Mouse (Mus musculus) cerebellum, adult 8-10 months (tissue): ENCODE data around the gene Arl14.

Source experiments
- DNase-seq: peaks from one replicate; pipeline ENCODE4 v3.0.0; 2022

Arl14 gene

DNA sequence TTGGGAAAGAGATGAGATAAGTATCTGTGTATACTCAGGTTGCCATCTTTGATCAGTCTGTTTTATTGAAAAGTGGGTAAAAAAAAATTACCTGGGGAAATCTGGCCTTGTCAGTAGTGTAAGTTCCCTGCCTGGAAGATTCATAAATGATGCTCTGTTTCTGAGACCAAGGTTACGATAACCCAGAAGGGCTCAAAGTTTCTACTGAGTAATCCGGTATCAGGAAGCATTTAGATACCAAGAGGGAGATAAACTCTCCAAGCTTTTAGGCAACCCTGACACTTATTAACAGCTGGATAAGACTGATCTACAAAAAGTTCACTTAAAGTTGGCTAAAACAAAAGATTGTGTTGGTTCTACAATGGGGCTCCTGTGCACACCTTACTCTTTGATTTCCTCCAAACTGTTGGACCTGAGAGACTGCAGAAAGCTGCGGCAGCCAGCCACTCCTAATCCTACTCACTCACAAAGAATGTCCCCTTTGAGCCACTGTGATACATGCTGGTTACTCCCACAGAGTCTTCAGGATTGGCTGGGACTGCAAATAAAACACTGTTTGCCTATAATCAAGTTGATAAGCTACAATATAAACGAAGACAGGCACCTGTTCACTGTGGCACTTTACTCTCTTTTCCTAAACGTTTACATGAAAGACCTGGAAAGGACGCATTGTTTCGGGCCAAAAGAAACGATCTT, at the start of gene Arl14:
TSS of gene Arl14 (plus strand) at position 614 of the 696 bp plus-strand sequence.
- DNase-seq, result no peak

DNA sequence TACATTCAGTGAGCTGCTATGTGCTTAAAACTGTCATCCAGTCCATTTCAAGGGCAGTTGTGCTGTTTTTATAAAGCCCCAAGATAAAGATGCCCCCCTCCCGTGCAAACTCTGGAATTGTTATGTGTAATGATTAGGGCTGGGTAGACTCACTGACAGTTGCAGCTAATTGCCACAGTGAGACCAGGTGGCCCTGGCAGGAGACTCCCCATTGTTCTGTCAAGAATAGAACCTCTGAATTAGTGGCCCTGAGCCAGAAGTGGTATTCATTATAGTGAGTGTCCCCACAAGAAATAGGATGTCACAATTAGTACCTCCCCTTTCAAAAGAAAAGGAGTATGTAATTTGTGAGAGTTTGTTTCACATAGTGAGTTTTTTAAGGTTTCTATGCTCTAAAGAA, 47.0 kb upstream of the Arl14 start:
- no peak for DNase-seq

DNA sequence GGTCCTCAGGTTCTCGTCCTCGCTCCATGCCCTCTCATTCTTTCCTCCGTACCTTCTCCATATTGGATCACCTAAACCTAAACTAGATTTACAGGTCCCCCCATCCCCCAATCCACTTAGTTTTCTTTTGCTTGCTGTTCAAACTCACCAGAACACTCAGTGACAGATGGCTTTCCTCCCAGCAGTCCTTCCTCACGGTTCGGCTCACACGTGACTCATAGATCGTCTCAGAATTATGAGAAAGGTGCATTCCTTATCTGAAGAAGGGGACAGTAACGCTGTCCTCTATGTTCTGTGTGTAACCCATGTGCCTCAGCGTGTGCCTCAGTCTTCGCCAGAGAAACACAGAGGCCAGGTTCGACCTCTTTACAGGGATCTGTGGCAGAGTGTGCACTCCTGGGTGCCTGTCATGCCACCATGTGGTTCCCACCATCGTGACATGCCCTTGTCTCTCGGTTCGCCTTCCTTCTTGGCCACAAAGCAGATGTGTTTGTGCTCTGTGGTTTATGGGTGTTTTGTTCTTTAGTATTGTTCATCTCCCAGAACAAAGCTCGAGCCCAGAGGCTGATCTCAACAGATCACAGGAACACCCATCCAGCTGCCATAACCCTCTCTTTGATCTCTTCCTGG, 44.9 kb upstream of the Arl14 start:
- DNase-seq, result no peak

DNA sequence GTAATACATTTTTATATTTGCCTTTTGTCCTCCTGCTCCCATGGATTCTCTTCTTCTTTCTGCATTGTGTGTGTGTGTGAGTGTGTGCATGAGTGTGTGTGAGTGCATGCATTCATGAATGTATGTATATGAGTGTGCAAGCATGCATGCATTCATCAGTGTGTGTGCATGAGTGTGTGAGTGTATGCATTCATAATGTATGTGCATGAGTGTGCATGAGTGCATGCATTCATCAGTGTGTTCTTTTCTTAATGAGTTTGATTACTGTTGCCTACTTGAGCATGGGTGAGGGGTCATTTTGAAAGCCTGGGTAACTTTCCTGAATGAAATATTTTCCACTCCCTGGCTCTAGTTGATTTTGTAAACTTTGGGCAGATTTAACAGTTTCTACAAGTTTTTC, 44.3 kb upstream of the Arl14 start:
- DNase-seq, result no peak

DNA sequence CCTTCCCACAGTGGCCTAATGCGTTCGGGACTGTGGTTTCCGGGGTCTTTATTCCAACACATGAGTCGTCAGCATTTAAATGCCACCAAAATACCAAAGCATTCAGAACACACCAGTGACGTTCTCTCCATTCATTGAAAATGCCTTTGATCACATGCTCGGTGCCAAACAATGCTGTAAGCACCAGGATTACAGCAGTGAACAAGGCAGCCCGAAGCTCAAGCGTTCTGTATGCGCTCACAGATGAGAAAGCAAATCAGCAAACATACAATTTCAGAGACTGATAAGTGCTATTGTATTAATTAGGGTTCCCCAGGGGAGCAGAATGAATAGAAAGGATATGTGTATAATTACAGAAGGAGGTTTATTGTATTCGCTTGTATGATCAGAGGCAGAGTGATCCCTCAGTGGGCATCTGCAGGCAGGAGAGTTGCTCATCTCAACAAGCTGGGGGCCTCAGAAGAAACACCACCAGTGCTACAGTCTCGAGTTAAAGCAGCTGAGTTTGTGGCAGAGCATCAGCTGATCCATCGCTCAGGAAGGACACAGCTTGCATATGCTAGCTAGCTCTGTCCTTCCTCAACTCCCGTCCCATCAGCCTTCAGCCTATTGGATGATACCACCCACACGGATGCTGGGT, 43.7 kb upstream of the Arl14 start:
- no peak for DNase-seq

DNA sequence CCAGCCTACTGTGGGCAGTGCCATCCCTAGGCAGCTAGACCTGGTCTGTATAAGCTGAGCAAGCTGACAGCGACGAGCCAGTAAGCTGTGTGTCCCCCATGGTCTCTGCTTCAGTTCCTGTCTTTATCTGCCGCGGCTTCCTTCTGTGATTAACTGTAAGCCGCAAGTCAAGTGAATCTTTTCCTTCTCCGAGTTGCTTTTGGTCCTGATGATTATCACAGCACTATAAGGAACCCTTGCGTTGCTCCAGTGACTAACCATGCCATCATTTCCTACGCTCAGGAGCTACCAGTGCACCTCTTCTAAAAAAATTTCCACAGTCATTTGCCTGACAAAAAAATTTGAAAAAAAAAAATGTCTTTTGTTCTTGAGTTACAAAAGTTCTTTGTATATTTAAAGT, 40.7 kb upstream of the Arl14 start:
- no peak for DNase-seq

DNA sequence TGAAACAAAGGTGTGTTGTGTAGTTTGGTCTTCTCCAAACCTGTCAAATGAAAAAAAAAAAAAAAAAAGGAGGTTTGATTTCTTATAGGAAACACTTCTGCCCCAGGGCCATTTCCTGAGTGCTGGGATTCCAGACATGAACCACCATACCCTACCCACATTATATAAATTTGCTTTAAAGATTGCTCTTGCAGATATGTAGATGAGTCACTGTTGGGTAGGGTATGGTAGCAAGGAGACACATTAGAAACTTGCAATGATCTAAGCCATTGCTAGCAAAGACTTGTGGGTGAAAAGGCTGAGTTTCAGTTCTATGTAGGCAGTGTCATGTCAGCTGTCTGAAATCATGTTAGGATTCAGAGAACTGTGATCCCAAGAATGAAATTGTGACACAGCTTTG, 40.0 kb upstream of the Arl14 start:
- no peak for DNase-seq

DNA sequence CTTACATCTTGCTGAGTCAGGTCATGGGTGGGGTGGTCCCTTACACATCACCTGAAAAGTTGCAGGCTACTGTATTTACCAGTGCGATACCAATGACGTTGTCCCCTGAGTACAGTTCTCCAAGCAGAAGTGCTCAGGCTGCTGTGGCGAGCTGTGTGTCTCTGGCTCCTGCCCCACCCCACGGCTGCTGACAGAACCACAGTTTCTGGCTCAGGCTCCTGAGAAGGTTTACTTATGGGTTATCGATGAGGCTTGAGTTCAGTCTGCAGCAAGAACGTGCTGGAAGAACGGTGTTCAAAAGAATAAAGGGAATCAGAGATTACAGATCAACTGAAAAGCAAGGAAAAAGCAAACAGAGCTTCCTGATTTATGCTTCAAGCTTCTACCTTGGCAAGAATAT, 37.0 kb upstream of the Arl14 start:
- DNase-seq, result no peak

DNA sequence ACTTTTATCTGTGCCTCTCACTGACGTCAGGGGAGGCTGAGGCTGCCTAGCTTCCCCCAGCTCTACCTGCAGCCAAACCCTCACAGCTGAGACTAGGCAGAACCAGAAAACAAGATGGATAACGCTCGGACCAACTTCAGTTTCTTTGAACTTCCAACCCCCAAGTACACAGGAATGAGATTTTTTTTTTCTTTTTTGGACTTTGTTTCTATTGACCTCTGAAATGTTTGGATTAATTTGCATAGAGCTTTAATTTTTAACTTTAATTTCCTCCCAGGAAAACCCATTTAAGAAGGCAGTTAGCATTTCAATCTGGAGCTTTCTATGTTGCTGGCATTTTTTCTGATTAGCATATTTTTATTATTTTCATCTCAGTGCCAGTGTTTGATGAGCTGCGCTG, 36.2 kb upstream of the Arl14 start:
- DNase-seq, result no peak

DNA sequence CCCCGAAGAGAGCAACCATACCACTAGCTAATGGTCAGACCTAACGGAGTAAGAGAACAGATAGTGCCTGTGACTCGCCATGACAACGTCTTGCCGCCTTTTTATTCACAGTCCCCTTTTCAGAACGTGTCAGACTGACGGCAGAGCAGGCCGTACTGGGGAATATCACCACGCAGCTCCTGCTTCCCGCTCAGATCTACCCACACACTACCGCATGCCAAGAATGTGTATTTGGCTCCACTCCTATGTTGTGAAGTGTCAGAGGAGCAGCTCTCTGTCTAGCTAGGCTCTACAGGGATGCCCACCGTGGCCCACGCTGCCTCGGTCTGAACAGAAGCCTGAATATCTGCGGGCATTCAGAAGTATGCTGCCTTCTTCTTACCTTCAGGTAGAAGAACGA, 35.6 kb upstream of the Arl14 start:
- DNase-seq, result no peak

DNA sequence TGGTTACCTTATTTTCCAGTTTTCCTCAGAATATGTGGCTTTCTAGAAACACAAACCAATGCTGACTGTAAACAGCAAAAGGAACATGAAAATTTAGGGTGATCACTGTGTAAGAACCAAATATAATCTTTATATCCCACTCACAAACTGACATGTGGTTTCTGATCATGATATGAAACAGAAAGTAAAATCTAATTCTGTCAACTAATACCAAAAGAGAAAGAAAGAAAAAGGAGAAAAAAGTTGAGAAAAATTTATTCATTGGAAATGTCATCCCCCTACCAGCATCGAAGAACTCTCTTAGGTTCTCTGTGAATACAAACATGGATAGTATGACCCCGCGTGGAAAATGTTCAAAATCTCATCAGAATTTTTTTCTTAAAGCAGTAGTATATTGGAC, 29.2 kb upstream of the Arl14 start:
- DNase-seq, result no peak

DNA sequence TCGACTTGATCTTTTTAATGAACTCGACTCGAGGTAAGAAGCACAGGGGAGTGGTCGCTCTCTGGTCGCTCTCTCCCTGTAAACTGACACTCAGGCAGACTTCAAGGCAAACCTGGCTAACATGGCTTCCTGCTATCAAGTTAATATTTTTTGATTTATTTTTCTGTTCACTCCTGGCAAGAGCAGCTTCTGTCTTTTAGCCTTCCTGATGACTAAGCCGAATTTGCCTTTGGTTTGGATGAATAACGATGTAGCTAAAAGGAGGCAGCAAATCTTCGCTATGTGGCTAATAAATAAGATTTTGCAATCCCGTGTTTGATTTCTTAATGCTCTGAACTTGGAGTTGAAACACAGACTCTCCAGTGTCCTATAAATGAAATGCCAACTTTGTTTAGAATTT, 27.7 kb upstream of the Arl14 start:
- DNase-seq, result no peak

DNA sequence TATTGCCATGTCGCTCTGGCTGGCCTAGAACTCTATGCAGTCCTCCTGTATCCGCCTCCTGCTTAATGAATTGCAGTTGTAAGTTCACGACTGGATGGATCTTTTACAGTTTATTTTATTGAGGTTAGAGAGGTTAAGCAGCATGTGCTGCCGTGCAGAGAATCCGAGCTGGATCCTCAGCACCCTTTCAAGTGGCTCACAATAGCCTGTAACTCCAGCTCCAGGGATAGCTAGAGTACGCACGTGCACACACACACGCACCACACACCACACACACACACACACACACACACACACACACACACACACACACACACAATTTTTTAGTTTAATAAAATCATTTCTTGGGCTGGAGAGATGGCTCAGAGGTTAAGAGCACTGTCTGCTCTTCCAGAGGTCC, 27.0 kb upstream of the Arl14 start:
- DNase-seq, result no peak

DNA sequence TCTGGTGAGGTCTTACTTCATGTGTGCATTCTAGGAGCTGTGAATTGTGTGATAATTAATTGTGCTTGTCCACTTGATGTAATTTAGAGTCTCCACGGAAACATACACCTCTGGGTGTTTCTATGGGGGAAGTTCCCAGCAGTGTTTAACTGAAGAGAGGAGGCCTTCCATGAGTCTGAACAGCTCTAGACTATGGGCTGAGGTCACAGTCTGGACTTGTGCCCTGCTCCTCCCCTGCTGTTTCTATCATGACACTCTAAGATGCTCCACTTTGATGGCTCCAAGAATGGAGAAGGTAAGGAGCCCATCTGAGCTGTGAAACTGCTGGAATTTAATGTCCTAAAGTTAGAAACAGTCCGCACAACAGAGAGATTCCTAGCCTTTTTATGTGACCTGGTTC, 24.1 kb upstream of the Arl14 start:
- DNase-seq, result no peak

DNA sequence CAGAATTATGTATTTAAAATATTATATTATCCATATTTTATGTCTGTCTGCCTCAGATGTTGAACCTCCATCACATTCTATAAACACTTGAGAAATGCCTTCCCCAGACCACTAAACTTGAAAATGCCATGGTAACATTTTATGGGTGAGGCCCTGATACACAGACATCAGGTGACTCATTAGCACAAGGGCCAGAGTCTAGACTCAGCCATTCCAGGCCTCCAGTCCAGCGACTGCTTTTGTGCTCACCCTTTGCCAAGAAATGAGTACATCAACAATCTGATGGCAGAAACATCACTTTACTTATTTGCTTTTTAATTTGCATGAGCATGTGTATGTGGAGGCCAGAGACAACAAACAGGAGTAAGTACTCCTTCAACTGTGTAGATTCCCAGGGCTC, 22.0 kb upstream of the Arl14 start:
- no peak for DNase-seq

DNA sequence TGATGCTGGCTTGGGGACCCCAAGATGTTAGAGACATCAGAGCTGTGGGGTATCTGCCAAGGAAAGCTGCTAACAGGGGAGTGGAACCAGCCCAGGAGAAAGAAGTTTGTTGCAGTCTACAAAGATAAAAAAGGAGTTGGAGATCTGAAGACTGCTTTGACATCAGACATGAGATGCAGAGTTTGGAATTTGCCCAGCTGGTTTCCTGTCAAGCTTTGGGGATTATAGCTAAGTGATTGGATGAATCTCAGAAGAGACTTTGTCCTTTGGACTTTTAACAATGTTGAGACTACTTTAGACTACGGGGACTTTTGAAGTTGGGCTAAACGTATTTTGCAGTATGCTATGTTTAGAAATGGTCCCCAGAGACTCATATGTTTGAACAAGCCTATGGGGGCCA, 21.0 kb upstream of the Arl14 start:
- no peak for DNase-seq

DNA sequence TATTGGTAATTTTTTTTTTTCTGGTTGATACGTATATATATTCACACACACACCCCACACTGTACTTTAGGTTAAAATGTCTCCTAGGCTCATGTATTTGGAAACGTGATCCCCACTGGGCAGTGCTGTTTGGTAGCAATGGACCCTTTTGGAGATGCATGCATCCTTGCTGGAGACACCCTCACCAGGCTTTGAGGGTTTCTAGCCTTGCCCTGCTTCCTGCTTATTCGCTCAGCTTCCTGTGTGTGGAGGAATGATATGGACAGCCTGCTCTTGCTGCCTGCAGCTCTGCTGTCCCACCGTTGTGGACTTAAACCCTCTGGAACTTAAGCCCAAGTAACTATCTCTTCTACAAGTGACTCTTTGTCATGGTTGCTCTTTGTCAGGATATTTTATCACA, 19.3 kb upstream of the Arl14 start:
- no peak for DNase-seq

DNA sequence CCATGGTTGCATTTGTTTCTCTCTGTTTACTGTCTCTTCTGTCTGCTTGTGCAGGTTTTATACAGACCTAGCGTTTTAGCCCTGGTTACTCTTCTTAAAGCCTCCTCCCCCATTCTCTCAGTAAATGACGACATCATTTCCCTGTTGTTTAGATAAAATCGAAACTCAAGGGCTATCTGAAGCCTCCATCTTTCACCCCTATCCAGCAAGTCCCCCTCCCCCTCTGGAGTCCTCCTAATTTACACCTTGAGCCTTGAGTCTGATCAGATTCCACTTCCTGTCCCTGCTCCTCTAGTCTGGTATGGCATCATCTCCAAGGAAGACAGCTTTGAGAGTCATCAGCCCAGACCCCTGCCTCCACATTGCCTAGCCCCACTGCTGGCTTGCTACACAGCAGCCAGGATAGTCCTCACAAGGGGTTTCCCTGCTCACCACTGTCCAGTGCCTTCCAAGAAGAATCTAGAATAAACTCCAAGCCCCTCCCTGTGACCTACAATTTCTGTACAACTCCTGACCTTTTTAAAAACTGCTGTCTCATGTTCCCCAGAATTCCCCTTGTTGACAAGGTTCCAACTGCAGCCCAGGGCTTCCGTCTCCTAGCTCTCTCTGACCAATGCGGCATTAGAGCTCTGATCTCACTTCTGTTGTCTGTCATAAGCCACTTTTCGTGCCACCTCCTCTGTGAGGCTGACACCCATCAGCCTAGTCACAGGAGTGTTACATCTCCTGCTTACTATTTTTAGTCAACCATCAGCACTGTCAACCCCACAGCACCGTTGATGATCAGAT, 16.8 kb upstream of the Arl14 start:
- DNase-seq, result no peak

DNA sequence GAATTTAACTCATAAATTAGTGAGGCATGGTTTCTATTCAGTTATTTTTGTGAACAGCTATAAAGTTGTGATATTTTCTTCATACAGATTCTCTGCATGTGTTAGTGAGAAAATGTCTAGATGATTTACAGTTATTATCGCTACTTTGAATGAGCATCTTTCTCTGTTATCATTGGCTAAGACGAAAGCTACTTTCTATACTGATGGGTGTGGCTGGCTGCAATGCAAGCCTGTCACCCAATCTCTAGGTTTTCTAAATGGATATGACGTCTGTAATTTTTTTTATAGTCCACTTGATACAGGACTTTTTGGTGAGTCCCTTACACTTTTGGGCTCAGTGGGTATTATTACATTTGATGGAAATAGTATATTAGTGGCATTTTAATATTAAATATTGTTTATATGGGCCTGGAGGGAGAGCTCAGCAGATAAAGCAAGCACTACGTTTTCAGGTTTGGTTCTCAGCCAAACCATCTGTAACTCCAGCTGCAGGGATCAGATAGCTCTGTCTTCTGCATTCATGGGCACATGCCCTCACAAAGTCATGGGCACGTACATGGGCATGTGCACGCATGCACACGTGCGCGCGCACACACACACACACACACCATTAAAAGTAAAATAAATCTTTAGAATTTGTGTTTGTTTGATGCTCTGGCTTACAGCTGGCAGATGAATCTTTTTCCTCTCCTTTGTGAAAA, 15.9 kb upstream of the Arl14 start:
- DNase-seq, result no peak

DNA sequence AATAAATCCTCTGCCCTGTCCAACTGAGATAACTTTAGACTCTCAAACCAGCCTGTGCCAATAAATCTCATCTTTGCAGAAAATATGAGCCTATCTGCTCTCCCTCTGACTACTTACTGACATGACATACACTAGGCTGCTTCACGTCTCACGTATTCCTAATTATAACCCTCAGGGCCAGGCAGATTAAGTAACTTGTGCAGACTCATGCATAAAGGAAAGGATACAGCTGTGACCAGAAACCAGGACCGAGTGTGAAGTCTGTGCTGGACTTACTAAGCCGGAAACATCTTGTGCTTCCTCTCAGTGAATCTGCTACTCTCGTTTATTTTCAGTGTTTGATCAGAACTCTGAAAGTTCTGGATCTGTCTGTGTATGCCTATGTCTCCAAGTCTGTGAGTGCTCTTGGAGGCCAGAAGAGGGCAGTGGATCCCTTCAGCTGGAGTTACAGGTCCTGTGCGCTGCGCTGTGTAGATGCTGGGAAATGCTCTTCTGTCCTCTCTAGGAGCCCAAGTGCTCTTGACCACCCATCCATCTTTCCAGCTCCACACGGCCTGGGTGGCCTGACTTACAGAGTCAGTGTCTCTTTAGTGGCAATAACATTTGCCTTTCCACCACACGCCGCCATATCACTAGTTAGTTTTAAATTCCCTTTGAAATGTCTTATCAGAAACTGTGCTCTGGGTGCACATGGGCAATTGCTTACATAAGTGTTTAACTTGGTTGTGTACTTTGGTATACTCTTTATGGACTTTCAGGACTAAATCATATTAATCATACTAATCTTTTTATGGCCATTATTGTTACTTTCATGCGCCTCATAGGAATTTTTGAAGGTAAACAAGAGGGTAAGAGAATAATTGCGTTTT, 13.5 kb upstream of the Arl14 start:
- no peak for DNase-seq

DNA sequence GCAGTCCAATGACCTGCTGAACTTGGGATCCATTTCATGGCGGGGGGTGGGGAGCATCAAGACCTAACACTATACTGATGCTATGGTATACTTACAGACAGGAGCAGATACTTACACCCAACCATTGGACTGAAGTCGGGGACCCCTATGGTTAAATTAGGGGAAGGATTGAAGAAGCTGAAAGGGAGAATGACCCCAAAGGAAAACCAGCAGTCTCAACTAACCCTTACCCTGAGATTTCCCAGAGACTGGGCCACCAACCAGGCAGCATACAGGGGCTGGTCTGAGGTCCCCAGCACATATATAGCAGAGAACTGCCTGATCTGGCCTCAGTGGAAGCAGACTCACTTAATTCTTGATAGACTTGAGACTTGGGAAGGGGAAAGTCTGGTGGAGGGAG, 10.0 kb upstream of the Arl14 start:
- DNase-seq, result no peak

DNA sequence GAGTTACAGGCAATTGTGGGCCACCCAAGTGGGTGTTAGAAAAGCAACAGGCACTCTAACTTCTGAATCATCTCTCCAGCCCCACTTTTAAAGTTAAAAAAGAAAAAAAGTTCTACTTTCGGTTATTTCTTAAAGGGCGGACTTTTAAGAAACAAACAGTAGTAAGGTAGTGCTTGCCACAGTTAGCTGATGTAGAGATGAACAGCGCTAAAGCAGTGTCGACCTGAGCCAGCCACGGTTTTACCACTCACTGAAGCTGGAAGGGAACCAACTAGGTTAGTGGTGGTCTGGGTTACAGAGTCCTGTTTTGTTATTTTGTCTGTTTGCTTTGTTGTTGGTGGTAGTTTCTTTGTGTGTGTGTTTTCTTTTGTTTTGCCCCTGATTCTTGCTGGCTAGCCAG, 8.8 kb upstream of the Arl14 start:
- no peak for DNase-seq
